Mouse (Mus musculus) cerebellum, adult 2 months (tissue): ENCODE results near the gene Tmem259.

ENCODE experiments used
- CTCF ChIP-seq: fragments of 200-500 bp; IDR thresholded peaks from 2 replicates; pipeline ENCODE4 v1.5.1; 2011; ENCODE audit warnings: low read depth, mild to moderate bottlenecking, control low read depth, low read length, moderate library complexity, borderline replicate concordance; ENCODE audit not compliant: insufficient read depth
- POLR2A ChIP-seq: fragments of 200-500 bp; IDR thresholded peaks from 2 replicates; pipeline ENCODE4 v1.6.1; 2011; ENCODE audit warnings: low read length, control low read depth, borderline replicate concordance; ENCODE audit not compliant: insufficient read depth

- TF ChIP-seq CTCF = no peak
- no peak for TF ChIP-seq POLR2A
These were observed 9.5 kb downstream of the Tmem259 start for GRCm38 (mm10) chr10:79974668-79975067.
